Mouse (Mus musculus) forebrain, embryonic 14.5 days (tissue): ENCODE results near the gene Abcd3. TPM values are rescaled to one million over a fixed set of nuclear protein-coding genes. Genes with fewer than 3 reads are reported as not detected.

Experiments
- ATAC-seq: fragments of 200-750 bp; cut with Nextera tagmentation; 2 replicates; pipeline ENCODE4 v1.8.0; 2017; ENCODE audit warnings: mild to moderate bottlenecking, moderate library complexity
- DNase-seq: peaks from one replicate; pipeline ENCODE4 v3.0.0-alpha.2; 2015; ENCODE audit warnings: low spot score
- H3K27ac ChIP-seq: fragments of 300-500 bp; sonication (generic); 2 replicates; pipeline ENCODE4 v1.5.1; 2014; ENCODE audit warnings: low read depth, mild to moderate bottlenecking, control low read depth, low read length, moderate library complexity
- H3K27me3 ChIP-seq: fragments of 300-500 bp; sonication (generic); replicated peaks from 2 replicates; pipeline ENCODE4 v1.6.1; 2014; ENCODE audit warnings: low read length, control low read depth, mixed read lengths; ENCODE audit not compliant: control insufficient read depth, insufficient read depth
- H3K36me3 ChIP-seq: fragments of 300-500 bp; sonication (generic); 2 replicates; pipeline ENCODE4 v1.6.1; 2014; ENCODE audit warnings: low read length, control low read depth; ENCODE audit not compliant: control insufficient read depth, insufficient read depth
- H3K4me1 ChIP-seq: fragments of 300-500 bp; sonication (generic); 2 replicates; pipeline ENCODE4 v1.6.1; 2014; ENCODE audit warnings: antibody characterized with exemption, low read length, control low read depth; ENCODE audit not compliant: control insufficient read depth, insufficient read depth
- H3K4me2 ChIP-seq: fragments of 300-500 bp; sonication (generic); 2 replicates; pipeline ENCODE4 v1.6.1; 2014; ENCODE audit warnings: mild to moderate bottlenecking, control low read depth, low read length
- H3K4me3 ChIP-seq: fragments of 300-500 bp; sonication (generic); 2 replicates; pipeline ENCODE4 v1.5.1; 2014; ENCODE audit warnings: low read depth, low read length, control low read depth
- H3K9ac ChIP-seq: fragments of 300-500 bp; sonication (generic); 2 replicates; pipeline ENCODE4 v1.6.1; 2014; ENCODE audit warnings: mild to moderate bottlenecking, low read length, control low read depth, moderate library complexity
- H3K9me3 ChIP-seq: fragments of 300-500 bp; sonication (generic); replicated peaks from 2 replicates; pipeline ENCODE4 v1.6.1; 2016; ENCODE audit warnings: low read length, control low read depth, mixed read lengths; ENCODE audit not compliant: control insufficient read depth
- WGBS: fragments of 180-500 bp; shearing (Covaris S2); extraction: QIAGEN DNeasy Blood & Tissue Kit; methylation state at CpG from one replicate; pipeline ENCODE4 v1.1.7; 2014; 5-methylcytosine and 5-hydroxymethylcytosine counted together
- polyA plus RNA-seq: library from polyadenylated mRNA; unstranded; fragments of >200 nt; fragmentation: Nextera tagmentation; extraction: Ambion mirVana; gene quantifications from 2 replicates; pipeline ENCODE4 v1.2.1, GENCODE M21; 2014

The Abcd3 gene
- polyA plus RNA-seq, 1 experiment from 2014 or later: 63.8 TPM

DNA sequence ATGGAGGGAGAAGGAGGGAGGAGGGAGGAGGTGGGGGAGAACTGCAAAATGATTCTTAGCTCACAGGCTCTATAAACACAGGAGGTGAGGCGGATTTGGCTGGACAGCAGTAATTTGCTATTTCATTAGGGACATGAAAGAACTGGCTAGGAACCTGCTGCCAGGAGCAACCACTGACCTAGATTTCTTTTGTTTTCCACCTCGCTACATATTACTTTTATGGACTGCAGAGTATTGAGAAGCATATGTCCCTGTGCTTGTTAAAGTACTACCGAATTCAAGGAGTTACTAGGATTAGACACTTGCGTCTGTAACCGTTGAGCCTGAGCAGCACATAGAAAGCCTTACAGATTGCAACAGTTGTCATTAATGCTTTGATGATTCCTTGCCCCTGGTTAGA lies 7.5 kb upstream of the Abcd3 start:
- Histone ChIP-seq H3K9me3 (no peaks in the 10 kb centered on the region), H3K4me1 (no peaks in the 10 kb centered on the region), H3K4me3 (no peak overlapping the region), H3K27ac (no peak overlapping the region), H3K9ac (no peak overlapping the region), H3K4me2 (no peak overlapping the region), H3K27me3 (no peaks in the 10 kb centered on the region), H3K36me3 (no peaks in the 10 kb centered on the region)
- DNase-seq (no peak), ATAC-seq (no peak)
- 66% methylated on average over 5 of the region's 5 CpGs for WGBS

- H3K4me3 ChIP-seq: no peak overlapping the region
- ATAC-seq (no peak), DNase-seq (no peak)
- H3K9ac ChIP-seq: no peak overlapping the region
- WGBS: 92% methylated on average over 8 of the region's 8 CpGs
- H3K36me3 ChIP-seq: no peaks in the 10 kb centered on the region
- H3K27ac ChIP-seq: no peak overlapping the region
- no peaks in the 10 kb centered on the region for H3K27me3 ChIP-seq
- no peaks in the 10 kb centered on the region for H3K4me1 ChIP-seq
- no peak overlapping the region for H3K4me2 ChIP-seq
- H3K9me3 ChIP-seq: no peaks in the 10 kb centered on the region
Observed at GRCm38 (mm10) chr3:121821559-121822143, 6.5 kb upstream of the Abcd3 start.

DNA sequence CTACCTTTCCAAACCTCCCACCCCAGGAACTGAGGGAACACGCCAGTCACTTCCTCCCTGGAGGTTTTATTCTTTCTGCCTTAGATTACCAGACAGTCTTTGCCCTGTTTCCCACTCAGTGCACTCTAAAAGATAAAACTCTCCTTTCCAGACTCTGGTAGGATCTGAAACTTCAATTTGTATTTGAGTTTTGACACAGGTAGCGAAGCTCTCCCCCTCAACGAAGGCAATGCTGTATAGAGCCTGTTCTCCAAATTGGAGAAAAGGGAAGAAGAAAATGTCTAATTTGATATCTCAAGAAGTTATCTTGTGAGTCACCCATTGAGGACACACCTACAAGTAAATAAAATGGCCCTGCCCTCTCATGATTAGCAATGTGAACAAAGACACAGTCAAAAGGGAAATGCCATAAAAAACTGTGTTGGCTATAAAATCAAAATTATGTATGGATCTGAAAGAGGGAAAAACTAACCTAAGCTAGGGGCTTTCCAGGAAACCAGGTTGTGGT lies 4.6 kb upstream of the Abcd3 start:
- Histone ChIP-seq H3K4me3 (no peak overlapping the region), H3K27ac (no peak overlapping the region), H3K36me3 (no peaks in the 10 kb centered on the region), H3K27me3 (no peaks in the 10 kb centered on the region), H3K4me2 (no peak overlapping the region), H3K4me1 (peaks cover 2% of the 10 kb centered on the region; the same call in 1 of the 2 replicates), H3K9me3 (no peaks in the 10 kb centered on the region), H3K9ac (no peak overlapping the region)
- DNase-seq: no peak
- 72% methylated on average over 3 of the region's 3 CpGs for WGBS
- ATAC-seq: no peak

DNA sequence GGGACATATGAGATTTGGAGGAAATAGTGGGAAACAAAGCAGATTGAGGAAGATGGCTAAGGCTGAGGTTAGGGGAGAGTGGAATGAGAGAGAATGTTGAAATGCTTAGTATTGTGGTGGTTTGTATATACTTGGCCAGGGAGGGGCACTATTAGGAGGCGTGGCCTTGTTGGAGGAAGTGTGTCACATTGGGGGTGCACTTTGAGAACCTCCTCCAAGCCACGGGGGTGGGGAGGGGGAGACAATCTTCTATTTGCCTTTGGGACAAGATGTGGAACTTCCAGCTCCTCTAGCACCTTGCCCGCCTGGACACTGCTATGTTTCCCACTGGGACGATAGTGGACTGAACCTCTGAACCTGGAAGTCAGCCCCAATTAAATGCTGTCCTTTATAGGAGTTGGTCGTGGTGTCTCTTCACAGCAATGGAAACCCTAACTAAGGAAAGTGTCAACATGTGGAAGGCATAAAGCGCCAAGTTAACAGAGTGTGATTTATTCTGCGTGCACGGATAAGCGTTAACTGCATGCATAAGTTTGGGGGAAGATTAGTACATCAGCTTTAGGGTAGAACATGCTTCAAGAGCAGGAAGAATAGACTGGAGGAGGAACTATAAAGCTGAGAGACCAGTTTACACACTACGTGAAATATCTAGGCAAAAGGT lies 3.8 kb upstream of the Abcd3 start:
- no peak overlapping the region for H3K27ac ChIP-seq
- no peaks in the 10 kb centered on the region for H3K36me3 ChIP-seq
- no peak overlapping the region for H3K4me3 ChIP-seq
- no peak overlapping the region for H3K4me2 ChIP-seq
- peaks cover 5% of the 10 kb centered on the region; the same call in 1 of the 2 replicates for H3K4me1 ChIP-seq
- no peak overlapping the region for H3K9ac ChIP-seq
- no peaks in the 10 kb centered on the region for H3K27me3 ChIP-seq
- DNase-seq (no peak), ATAC-seq (no peak)
- H3K9me3 ChIP-seq: no peaks in the 10 kb centered on the region
- 81% methylated on average over 10 of the region's 10 CpGs for WGBS

- Histone ChIP-seq H3K36me3 (no peaks in the 10 kb centered on the region), H3K9ac (peak overlapping the region; percentile 88), H3K9me3 (no peaks in the 10 kb centered on the region), H3K4me3 (peak overlapping the region; percentile 82), H3K4me2 (peak overlapping the region; percentile 73), H3K27ac (peak overlapping the region; percentile 97), H3K27me3 (no peaks in the 10 kb centered on the region), H3K4me1 (peaks cover 5% of the 10 kb centered on the region; the same call in 1 of the 2 replicates)
- ATAC-seq: 0 out of 2 replicates have a peak, but pooled peaks have one; percentile 25
- 8% methylated on average over 16 of the region's 16 CpGs for WGBS
- peak; percentile 64 for DNase-seq
Observed at GRCm38 (mm10) chr3:121815549-121816235, 590 bp upstream of the Abcd3 start.

GRCm38 (mm10) chr3:121814413-121814864 lies 663 bp downstream of the Abcd3 start:
- Histone ChIP-seq H3K9me3 (no peaks in the 10 kb centered on the region), H3K4me2 (peak overlapping the region; percentile 73), H3K9ac (peak overlapping the region; percentile 88), H3K4me1 (peaks cover 5% of the 10 kb centered on the region; the same call in 1 of the 2 replicates), H3K27ac (peak overlapping the region; percentile 97), H3K36me3 (no peaks in the 10 kb centered on the region), H3K4me3 (peak overlapping the region; percentile 82), H3K27me3 (no peaks in the 10 kb centered on the region)
- WGBS: under 1% methylated on average over 28 of the region's 28 CpGs
- ATAC-seq: no peak
- no peak for DNase-seq

GRCm38 (mm10) chr3:121813834-121814233 lies 1.3 kb downstream of the Abcd3 start:
- DNase-seq (no peak), ATAC-seq (no peak)
- Histone ChIP-seq H3K4me2 (peak overlapping the region; percentile 73), H3K36me3 (no peaks in the 10 kb centered on the region), H3K27ac (no peak overlapping the region), H3K4me1 (peaks cover 5% of the 10 kb centered on the region; the same call in 1 of the 2 replicates), H3K9me3 (no peaks in the 10 kb centered on the region), H3K27me3 (no peaks in the 10 kb centered on the region), H3K4me3 (peak overlapping the region; percentile 82), H3K9ac (peak overlapping the region; percentile 88; the same call in 1 of the 2 replicates)
- 62% methylated on average over 5 of the region's 5 CpGs for WGBS

GRCm38 (mm10) chr3:121808246-121808645 lies 6.9 kb downstream of the Abcd3 start:
- WGBS: 88% methylated on average over 3 of the region's 3 CpGs
- Histone ChIP-seq H3K27me3 (no peaks in the 10 kb centered on the region), H3K4me3 (no peak overlapping the region), H3K4me1 (no peaks in the 10 kb centered on the region), H3K27ac (no peak overlapping the region), H3K9ac (no peak overlapping the region), H3K9me3 (no peaks in the 10 kb centered on the region), H3K4me2 (no peak overlapping the region), H3K36me3 (peaks cover 4% of the 10 kb centered on the region; the same call in 1 of the 2 replicates)
- no peak for DNase-seq
- ATAC-seq: no peak
